Mouse (Mus musculus): ENCODE results near the gene Tppp2.
"Not testable (repeated sequence)": the region's sequence is repeated elsewhere in the genome, so short reads cannot be mapped to it uniquely, and the experiment has no call there.

Gene Tppp2

GRCm38 (mm10) chr14:51911301-51911700 lies 6.9 kb upstream of the Tppp2 start:
- no peak for DNase-seq (ENCODE audit: low read depth in 2 of 2, low spot score in 2 of 2)

DNA sequence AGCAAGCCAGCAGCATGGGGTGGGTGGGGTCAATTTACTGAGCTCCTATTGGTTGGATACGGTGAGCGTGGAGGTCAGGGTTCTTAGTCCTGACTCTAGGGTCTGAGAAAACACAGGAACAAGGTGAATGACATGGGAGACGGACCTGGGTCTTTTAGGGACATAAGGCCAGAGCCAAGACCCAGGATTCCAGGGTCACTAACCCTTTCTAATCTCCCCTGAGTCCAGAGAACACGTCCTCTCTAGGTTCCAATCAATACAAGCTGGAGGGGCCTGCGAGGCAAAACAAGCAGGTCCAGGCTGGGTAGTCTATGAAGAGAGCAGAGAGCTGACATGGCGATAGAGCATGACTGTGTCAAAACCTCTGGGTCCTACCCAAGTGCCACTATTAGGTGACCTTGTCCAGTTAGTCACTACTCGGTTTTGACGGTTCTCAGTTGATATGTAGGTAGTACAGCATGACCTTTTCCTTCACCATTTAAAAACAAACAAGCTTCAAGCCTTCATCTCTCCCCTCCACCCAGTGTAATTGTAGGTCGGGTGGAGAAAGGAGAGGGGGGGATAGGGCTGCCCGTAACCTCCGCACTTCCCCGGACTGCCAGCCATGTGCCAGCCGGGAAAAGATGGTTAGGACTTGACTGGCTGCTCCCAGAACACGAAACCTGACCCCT lies 5.7 kb upstream of the Tppp2 start:
- DNase-seq (ENCODE audit: low read depth in 2 of 2, low spot score in 2 of 2), result no peak

GRCm38 (mm10) chr14:51913062-51913959 lies 4.9 kb upstream of the Tppp2 start:
- DNase-seq (ENCODE audit: low read depth in 2 of 2, low spot score in 2 of 2), result peak; percentile 86 to 89

DNA sequence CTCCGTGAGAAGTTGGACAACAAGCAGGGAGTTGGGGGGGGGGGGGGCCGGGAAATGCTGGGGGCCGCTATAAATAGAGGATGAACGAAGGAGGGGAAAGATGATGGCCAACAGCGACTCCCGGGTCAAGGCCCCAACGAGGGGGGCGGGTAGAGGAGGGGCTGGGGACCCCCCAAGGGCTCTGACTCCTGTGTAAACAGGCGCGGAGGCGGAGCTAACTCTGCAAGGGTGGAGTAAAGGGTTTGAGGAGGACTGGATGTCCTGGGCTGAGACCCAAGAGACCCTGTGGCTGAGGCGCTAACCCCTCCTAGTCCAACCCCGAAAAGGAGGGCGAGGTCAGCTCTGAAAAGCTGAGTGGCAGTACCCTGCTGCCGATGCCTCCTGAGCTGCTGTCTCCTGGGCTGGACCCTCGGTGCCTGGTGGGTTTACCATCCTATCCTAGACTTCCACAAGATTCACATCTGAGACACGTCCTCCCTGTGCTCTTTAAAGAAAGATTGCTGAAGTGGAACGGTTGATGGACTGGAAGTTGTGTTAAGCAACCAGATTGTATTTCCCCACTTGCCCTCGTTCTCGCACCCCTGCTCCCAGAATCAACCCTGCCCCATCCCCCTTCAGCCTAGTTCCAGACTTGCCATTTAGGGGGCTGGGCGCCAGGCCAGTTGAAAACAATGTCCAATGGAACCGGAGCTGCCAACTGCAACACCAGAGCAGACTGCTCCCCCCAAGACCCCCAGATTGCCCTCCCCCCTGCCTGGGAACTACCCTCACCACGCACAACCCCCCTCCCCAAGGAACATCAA lies 4.1 kb upstream of the Tppp2 start, which contains the start of gene Ndrg2:
TSS of gene Ndrg2 (minus strand) at position 199 of the 803 bp plus-strand sequence.
- DNase-seq (ENCODE audit: low read depth in 2 of 2, low spot score in 2 of 2), result peak in 1 of 2 experiments; percentile 5

- DNase-seq (ENCODE audit: low read depth in 2 of 2, low spot score in 2 of 2), result no peak
Measured at GRCm38 (mm10) chr14:51915030-51915429, 3.2 kb upstream of the Tppp2 start.

DNA sequence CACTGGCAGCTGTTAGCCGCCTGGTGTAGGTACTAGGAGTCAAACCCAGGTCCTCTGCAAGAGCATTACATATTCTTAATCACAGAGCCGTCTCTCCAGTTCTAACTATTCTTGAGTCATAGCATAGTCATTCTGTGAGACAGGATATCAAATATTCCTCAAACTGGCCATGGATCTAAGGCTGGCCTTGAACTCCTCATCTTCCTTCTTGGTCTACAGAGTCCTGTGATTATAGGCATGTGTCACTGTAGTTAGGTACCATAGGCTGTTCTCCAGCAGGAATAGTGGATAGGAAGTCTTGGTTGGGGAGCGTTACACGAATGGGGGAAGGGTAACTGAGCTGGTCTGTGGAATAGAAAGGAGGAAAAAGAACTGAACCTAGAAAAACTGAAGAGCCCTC lies 1.7 kb upstream of the Tppp2 start:
- DNase-seq (ENCODE audit: low read depth in 2 of 2, low spot score in 2 of 2), result no peak

GRCm38 (mm10) chr14:51918966-51919365 lies 741 bp downstream of the Tppp2 start:
- no peak for DNase-seq (ENCODE audit: low read depth in 2 of 2, low spot score in 2 of 2)

GRCm38 (mm10) chr14:51921759-51922570 lies 3.7 kb downstream of the Tppp2 start:
- DNase-seq (ENCODE audit: low read depth in 2 of 2, low spot score in 2 of 2), result no peak

GRCm38 (mm10) chr14:51922571-51922865 lies 4.3 kb downstream of the Tppp2 start, which contains the start of gene Rnase13:
Gene Rnase13, minus strand, starts transcription at chr14:51922773.
- DNase-seq (ENCODE audit: low read depth in 2 of 2, low spot score in 2 of 2), result no peak

- DNase-seq (ENCODE audit: low read depth in 2 of 2, low spot score in 2 of 2), result no peak
Measured at GRCm38 (mm10) chr14:51922910-51923309, 4.7 kb downstream of the Tppp2 start.

DNA sequence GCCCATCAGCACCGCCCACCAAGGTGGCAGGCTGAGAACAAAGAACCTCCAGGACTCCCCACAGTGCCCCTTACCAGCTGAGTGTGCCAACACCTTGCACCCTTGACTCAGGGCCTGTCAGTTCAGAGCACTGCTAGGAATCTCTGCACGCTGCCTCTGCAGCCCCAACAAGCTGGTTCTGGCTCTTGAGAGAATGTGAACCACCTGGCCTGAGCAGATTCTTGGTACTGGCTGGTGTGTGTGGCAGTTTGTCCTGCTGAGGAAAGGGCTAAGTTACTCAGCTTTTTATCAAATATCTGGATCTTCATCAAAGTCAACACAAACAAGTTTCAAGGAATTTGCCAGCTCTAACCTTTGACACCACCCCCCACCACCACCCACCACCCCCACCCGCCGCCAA lies 5.3 kb downstream of the Tppp2 start:
- DNase-seq (ENCODE audit: low read depth in 2 of 2, low spot score in 2 of 2), result no peak

GRCm38 (mm10) chr14:51926930-51927329 lies 8.7 kb downstream of the Tppp2 start:
- DNase-seq (ENCODE audit: low read depth in 2 of 2, low spot score in 2 of 2), result not testable (repeated sequence)

DNA sequence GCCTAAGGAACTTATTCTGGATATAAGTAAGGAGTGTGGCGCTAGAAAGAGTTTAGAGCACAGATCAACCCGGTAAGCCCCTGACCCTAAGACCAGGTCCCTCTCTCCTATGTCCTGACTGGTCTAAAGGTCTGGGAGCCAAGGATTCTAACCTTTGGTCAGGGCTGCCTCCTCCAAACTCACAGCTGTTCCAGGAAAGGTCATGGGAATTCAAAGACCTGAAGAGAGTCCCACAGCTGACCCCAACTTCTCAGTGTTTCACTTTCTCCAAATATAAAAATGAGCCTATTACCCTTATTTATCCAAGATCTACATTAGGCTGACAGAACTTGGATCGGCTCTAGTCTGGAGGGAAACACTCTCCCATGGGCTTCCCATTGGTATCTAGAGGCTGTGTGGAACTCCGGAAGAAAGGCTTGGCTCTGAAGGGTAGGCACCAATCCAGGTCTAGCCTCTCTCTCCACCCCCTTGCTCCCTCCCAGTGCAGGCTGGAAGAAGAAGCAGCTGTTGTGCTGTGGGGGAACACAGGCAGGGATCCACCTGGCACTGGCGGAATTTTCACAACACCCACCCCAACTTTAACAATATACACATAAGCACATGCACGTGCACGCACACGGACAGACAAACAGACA lies 11.2 kb downstream of the Tppp2 start:
- DNase-seq (ENCODE audit: low read depth in 2 of 2, low spot score in 2 of 2), result no peak

GRCm38 (mm10) chr14:51929968-51930367 lies 11.7 kb downstream of the Tppp2 start:
- no peak for DNase-seq (ENCODE audit: low read depth in 2 of 2, low spot score in 2 of 2)

DNA sequence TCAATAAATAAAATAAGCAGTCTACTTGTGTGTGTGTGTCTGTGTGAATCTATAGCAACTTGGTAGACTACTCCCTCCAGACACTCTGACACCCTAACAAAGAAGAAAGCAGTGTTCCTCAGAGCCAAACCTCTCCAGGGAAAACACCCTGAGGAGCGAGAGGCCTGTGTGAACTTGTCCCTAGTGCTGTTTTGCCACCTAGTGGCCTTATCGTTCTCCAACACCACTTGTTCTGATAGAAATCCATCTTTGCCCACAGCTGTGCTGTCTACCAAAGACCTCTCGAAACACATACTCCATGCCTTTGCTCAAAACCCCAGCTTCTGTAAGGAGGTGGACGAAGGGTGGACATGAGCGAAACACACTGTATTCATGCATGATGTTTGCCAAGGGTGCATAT lies 12.6 kb downstream of the Tppp2 start:
- DNase-seq (ENCODE audit: low read depth in 2 of 2, low spot score in 2 of 2), result peak in 1 of 2 experiments; percentile 12

DNA sequence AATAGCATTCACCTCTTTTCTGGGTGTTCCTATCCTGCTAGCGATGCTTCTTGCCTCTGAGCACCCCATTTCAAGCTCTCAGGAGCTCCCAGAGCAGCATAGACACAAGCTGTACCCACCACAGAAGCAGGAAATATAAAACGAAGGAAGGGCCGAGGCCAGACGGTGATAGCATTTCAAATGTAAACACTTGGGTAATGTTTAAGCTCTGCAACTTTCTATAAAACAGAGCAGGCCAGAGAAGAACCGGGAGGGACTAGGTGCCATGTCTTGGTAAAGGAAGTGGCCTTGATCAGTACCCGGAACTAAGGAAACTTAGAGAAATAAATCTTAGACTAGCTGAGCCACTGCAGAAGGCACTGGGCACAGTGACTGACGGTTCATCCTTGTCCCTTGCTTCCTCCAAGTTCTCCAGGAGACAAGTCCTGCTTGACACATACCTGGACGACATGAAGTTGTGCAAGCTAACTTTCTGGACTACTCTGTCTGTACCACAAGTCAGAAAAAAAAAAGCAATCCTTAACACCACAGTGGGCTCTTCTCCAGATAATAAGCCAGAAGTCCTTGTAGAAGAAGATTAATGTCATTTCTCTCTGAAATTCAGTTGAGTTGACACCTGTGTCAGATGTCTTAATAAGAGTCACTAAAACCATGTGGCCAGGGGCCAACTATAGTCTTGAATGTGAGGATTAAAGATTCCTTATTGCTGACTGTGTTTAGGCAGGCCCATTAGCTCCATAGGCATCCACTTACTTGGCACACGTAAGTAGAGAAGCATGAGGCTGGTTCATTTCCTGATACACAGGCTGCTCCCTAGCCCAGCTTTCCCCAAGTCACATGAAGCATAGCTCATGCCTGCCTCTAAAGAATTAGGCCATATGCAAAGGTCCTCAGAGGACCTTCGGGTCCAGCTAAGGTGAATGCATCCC lies 14.1 kb downstream of the Tppp2 start:
- DNase-seq (ENCODE audit: low read depth in 2 of 2, low spot score in 2 of 2), result no peak

GRCm38 (mm10) chr14:51939005-51939404 lies 20.8 kb downstream of the Tppp2 start:
- no peak for DNase-seq (ENCODE audit: low read depth in 2 of 2, low spot score in 2 of 2)

DNA sequence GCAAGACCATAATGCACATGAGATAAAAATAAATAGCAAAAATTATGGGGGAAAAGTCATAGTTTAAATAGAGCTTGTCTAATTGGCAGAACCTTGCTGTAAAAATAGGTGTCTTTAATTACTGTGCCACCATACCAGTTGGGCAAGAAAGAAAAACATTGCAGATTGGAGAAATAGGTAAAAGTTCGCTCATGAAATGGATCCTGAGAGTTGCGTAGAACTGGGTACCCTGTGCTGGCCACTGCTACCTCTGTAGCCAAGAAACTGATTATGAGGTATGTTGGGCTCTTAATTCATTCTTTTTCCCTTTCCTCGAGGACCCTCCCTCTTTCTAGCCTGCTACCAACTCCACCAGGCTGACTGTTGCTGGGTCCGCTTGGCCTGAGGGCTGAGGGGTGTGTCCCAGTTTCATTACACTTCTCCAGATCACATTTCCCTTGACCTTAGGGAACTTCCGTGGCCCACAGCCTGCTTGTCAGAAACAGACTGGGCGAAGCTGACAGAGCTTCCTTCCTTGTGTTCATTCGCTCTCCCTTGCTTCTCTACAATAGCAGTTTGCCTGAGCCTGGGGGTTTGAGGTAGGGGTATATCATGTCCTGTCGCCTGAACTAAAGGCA lies 22.8 kb downstream of the Tppp2 start:
- no peak for DNase-seq (ENCODE audit: low read depth in 2 of 2, low spot score in 2 of 2)

GRCm38 (mm10) chr14:51941577-51941976 lies 23.4 kb downstream of the Tppp2 start:
- DNase-seq (ENCODE audit: low read depth in 2 of 2, low spot score in 2 of 2), result no peak
